Mouse (Mus musculus) heart, adult 2 months (tissue): ENCODE measurements at regions not wholly inside any gene's neighbourhood (a gene's known extent, or its start where the extent isn't known, plus 50 kb on each side); places are given as distances from the start of the nearest gene placed in this dataset.

Experiments
- CTCF ChIP-seq: fragments of 200-600 bp; IDR thresholded peaks from 2 replicates; pipeline ENCODE4 v1.8.1; 2022; ENCODE audit warnings: antibody characterized with exemption, mild to moderate bottlenecking, moderate library complexity
- EP300 ChIP-seq: fragments of 200-500 bp; IDR thresholded peaks from 2 replicates; pipeline ENCODE4 v1.6.1; 2011; ENCODE audit warnings: low read depth, low read length, control low read depth; ENCODE audit not compliant: insufficient read depth
- POLR2A ChIP-seq: fragments of 200-500 bp; IDR thresholded peaks from 2 replicates; pipeline ENCODE4 v1.6.1; 2011; ENCODE audit warnings: mild to moderate bottlenecking, low read depth, low read length, control low read depth; ENCODE audit not compliant: insufficient read depth

- TF ChIP-seq CTCF: no peak
- TF ChIP-seq POLR2A: no peak
- no peak for TF ChIP-seq EP300
Measured at GRCm38 (mm10) chr6:93573679-93574635, 630.7 kb upstream of the Adamts9 start.
